Mouse (Mus musculus) stomach, embryonic 14.5 days (tissue): ENCODE data around the gene Cct2. TPM values are rescaled to one million over a fixed set of nuclear protein-coding genes. Genes with fewer than 3 reads are reported as not detected.
A peak's percentile ranks its signal among the peaks of the same experiment; 100 is the strongest.

ENCODE experiments used
- ATAC-seq: fragments of 200-750 bp; cut with Nextera tagmentation; 2 replicates; pipeline ENCODE4 v1.8.0; 2017; ENCODE audit warnings: low read depth, moderate TSS enrichment; ENCODE audit not compliant: insufficient number of reproducible peaks, insufficient read depth, low FRiP score
- H3K27ac ChIP-seq: fragments of 300-500 bp; sonication (generic); 2 replicates; pipeline ENCODE4 v1.5.1; 2014; ENCODE audit warnings: mild to moderate bottlenecking, low read length, moderate library complexity, mixed read lengths
- H3K27me3 ChIP-seq: fragments of 300-500 bp; sonication (generic); 2 replicates; pipeline ENCODE4 v1.6.1; 2014; ENCODE audit warnings: low read length, control low read depth, mixed read lengths; ENCODE audit not compliant: control insufficient read depth, insufficient read depth
- H3K36me3 ChIP-seq: fragments of 300-500 bp; sonication (generic); 2 replicates; pipeline ENCODE4 v1.6.1; 2014; ENCODE audit warnings: mild to moderate bottlenecking, control low read depth, low read length, moderate library complexity, mixed read lengths; ENCODE audit not compliant: control insufficient read depth, insufficient read depth
- H3K4me1 ChIP-seq: fragments of 300-500 bp; sonication (generic); 2 replicates; pipeline ENCODE4 v1.6.1; 2014; ENCODE audit warnings: low read length, control low read depth, mixed read lengths; ENCODE audit not compliant: control insufficient read depth, insufficient read depth
- H3K4me2 ChIP-seq: fragments of 300-500 bp; sonication (generic); replicated peaks from 2 replicates; pipeline ENCODE4 v1.6.1; 2014; ENCODE audit warnings: low read depth, low read length, control low read depth
- H3K4me3 ChIP-seq: fragments of 300-500 bp; sonication (generic); 2 replicates; pipeline ENCODE4 v1.5.1; 2014; ENCODE audit warnings: low read depth, low read length, control low read depth
- H3K9ac ChIP-seq: fragments of 300-500 bp; sonication (generic); replicated peaks from 2 replicates; pipeline ENCODE4 v1.6.1; 2014; ENCODE audit warnings: low read depth, mild to moderate bottlenecking, control low read depth, low read length, moderate library complexity, mixed read lengths
- H3K9me3 ChIP-seq: fragments of 300-500 bp; sonication (generic); 2 replicates; pipeline ENCODE4 v1.6.1; 2016; ENCODE audit warnings: low read depth, low read length, control low read depth; ENCODE audit not compliant: control insufficient read depth
- WGBS: fragments of 180-500 bp; shearing (Covaris S2); extraction: QIAGEN DNeasy Blood & Tissue Kit; methylation state at CpG from one replicate; pipeline ENCODE4 v1.1.7; 2014; 5-methylcytosine and 5-hydroxymethylcytosine counted together
- polyA plus RNA-seq: library from polyadenylated mRNA; unstranded; fragments of >200 nt; fragmentation: Nextera tagmentation; extraction: Ambion mirVana; gene quantifications from 2 replicates; pipeline ENCODE4 v1.2.1, GENCODE M21; 2014

The Cct2 gene
- 227 and 238 TPM in 2 replicates for polyA plus RNA-seq

DNA sequence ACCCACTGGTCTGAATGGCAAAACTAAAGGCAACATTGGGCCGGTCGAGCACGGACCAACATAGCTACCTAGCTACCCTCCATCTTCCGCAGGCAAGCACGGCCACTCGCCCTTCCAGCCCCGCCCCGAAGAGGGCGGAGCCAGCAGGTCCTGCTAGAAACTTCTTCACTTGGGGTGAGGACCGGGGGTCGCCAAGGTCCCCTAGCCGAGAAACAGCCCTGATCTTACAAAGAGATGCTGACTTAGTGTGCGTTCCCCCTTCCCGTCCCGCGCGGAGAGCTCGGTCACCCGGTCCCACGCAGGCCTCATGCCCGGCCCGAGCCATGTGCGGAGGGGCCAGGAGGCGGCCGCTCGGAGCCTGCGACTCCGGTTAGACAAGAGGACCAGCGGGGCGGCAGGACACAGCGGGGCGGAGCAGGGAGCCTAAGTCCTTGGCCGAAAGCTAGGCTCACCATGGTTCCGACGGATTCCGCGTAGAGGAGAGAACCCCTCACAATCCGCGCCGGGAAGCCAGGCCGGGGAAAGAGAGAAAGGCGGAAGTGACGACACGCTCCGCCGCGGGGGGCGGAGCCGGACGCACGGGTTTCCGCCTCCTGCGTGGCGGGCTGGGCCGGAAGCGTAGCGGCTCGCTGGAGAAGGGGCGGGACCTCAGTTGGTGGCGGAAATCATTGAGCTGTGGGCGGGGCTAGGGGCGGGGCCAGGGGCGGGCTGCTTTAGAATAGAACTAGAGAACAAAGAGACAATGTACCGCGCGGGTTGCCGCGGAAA is at the start of gene Cct2:
Cct2 (minus strand) TSS at position 561 of the 768 bp plus-strand sequence.
- WGBS, result under 1% methylated on average over 67 of the region's 68 CpGs
- H3K27me3 ChIP-seq, result no peaks in the 10 kb centered on the region
- no peaks in the 10 kb centered on the region for H3K9me3 ChIP-seq
- H3K4me2 ChIP-seq, result peak within 1 kb of the TSS; percentile 92
- H3K9ac ChIP-seq, result peak within 1 kb of the TSS; percentile 69
- H3K36me3 ChIP-seq, result peaks cover 34% of the 10 kb centered on the region
- H3K4me1 ChIP-seq, result no peaks in the 10 kb centered on the region
- H3K27ac ChIP-seq, result peak within 1 kb of the TSS; percentile 93
- peak within 1 kb of the TSS; percentile 95 for H3K4me3 ChIP-seq
- peak; percentile 94 for ATAC-seq

DNA sequence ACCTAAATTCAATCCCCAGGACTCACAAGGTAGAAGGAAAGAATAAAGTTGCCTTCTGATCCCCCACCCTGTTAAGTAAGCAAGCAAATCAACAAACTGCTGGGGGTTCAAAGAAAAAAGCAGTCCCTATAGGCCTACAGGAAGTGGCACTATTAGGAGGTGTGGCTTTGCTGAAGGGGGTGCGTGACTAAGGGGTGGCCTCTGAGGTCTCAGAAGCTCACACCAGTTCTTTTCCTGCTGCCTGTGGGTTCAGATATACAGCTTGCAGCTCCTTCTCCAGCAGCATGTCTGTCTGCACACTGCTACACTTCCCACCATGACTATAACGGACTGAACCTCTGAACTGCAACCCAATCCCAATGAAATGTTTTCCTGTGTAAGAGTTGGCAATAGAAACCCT is 48.9 kb upstream of the Cct2 start:
- no peaks in the 10 kb centered on the region for H3K9me3 ChIP-seq
- peaks cover 12% of the 10 kb centered on the region; the same call in 1 of the 2 replicates for H3K4me1 ChIP-seq
- WGBS, result 39% methylated on average over 2 of the region's 2 CpGs
- no peak overlapping the region for H3K9ac ChIP-seq
- ATAC-seq, result no peak
- no peak overlapping the region for H3K4me2 ChIP-seq
- no peak overlapping the region; the same call in 1 of the 2 replicates for H3K27ac ChIP-seq
- no peak overlapping the region for H3K4me3 ChIP-seq
- H3K36me3 ChIP-seq, result no peaks in the 10 kb centered on the region
- H3K27me3 ChIP-seq, result no peaks in the 10 kb centered on the region

DNA sequence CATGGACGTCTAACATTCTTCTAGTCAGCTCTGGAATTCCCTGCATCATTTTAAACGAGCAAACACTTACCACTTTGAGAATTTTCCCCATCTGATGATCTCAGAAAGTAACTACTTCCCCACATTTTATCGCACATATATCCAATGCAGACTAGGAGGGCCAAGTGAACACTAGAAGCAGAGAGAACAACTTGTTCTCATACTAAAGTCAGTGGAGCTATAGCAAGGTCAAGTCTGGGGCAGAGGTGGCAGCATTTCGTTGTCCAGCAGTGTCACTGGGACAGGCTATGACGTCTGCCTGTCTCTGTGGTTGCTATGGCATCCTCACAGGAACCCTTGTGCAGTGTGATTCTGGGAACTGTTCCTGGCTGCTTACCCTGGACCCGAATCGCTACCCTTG is 47.8 kb upstream of the Cct2 start:
- H3K4me3 ChIP-seq, result no peak overlapping the region
- H3K9ac ChIP-seq, result no peak overlapping the region
- peaks cover 15% of the 10 kb centered on the region; the same call in 1 of the 2 replicates for H3K4me1 ChIP-seq
- H3K36me3 ChIP-seq, result no peaks in the 10 kb centered on the region
- H3K4me2 ChIP-seq, result no peak overlapping the region
- 74% methylated on average over 7 of the region's 7 CpGs for WGBS
- no peaks in the 10 kb centered on the region for H3K27me3 ChIP-seq
- no peak for ATAC-seq
- H3K27ac ChIP-seq, result no peak overlapping the region
- no peaks in the 10 kb centered on the region for H3K9me3 ChIP-seq

DNA sequence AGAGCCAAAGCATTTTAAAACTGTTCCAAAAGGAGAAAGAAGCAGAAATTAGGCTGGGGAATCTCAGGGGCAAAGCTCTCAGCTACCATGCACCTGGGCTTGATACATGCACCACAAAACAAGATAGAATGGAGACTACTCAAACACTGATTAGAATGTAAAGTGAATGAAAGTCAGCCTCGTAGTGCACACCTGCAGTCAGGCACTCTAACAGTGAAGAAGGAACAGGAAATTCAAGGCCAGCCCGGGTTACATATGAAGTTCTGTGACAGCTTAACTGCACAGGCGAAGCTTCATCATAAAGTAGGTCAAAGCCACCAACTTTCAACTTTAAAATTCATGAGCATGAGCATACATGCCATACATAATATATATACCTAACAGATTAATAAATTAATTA is 46.7 kb upstream of the Cct2 start:
- H3K4me1 ChIP-seq, result peaks cover 14% of the 10 kb centered on the region; the same call in 1 of the 2 replicates
- H3K36me3 ChIP-seq, result no peaks in the 10 kb centered on the region
- H3K27ac ChIP-seq, result no peak overlapping the region
- no peaks in the 10 kb centered on the region for H3K27me3 ChIP-seq
- 48% methylated on average over 3 of the region's 3 CpGs for WGBS
- H3K4me3 ChIP-seq, result no peak overlapping the region
- H3K9me3 ChIP-seq, result no peaks in the 10 kb centered on the region
- no peak overlapping the region for H3K9ac ChIP-seq
- ATAC-seq, result no peak
- H3K4me2 ChIP-seq, result no peak overlapping the region

DNA sequence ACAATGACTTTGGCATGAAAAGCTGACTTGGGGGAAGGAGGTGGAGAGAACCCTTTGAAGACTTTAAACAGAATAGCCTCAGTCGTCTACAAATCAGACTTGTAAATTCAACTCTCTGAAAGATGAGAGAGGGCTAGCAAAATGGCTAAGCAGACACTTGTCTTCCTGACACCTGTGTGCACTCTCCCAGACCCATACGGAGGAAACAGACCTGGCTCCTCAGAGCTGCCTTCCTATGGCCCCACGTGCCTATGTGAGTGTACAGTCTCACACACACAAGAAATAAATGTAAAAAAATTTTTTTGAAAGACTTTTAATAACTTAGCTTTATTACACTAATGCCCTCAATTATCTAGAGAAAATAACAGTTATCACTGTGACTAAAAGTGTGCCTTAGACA is 43.1 kb upstream of the Cct2 start:
- Histone ChIP-seq H3K4me2 (no peak overlapping the region), H3K27me3 (no peaks in the 10 kb centered on the region), H3K9me3 (no peaks in the 10 kb centered on the region), H3K4me1 (peaks cover 21% of the 10 kb centered on the region; the same call in 1 of the 2 replicates), H3K9ac (no peak overlapping the region), H3K27ac (no peak overlapping the region), H3K36me3 (no peaks in the 10 kb centered on the region), H3K4me3 (no peak overlapping the region)
- ATAC-seq, result no peak
- 12% methylated on average over 3 of the region's 3 CpGs for WGBS

DNA sequence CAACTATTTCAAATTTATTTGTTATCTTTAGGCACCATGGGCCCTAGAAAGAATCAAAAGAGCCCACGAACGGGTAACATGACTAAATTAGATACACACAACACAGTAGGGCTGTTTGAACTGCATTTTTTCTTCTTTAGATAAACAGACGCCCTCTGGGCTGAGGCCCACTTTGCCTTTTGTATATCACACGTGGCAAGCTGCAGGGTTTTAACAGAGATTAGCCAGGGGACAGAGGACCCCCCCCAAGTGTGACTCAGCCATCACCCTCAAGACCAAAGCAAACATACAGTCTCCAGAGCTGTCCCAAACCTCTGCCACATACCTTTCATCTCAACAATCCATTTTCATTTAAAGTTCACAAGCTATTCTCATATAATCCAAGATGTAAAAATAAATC is 42.6 kb upstream of the Cct2 start:
- Histone ChIP-seq H3K4me1 (peaks cover 21% of the 10 kb centered on the region; the same call in 1 of the 2 replicates), H3K9me3 (no peaks in the 10 kb centered on the region), H3K9ac (no peak overlapping the region), H3K4me2 (no peak overlapping the region), H3K27me3 (no peaks in the 10 kb centered on the region), H3K4me3 (no peak overlapping the region), H3K27ac (no peak overlapping the region), H3K36me3 (no peaks in the 10 kb centered on the region)
- 7% methylated on average over 4 of the region's 4 CpGs for WGBS
- peak; percentile 72 for ATAC-seq

DNA sequence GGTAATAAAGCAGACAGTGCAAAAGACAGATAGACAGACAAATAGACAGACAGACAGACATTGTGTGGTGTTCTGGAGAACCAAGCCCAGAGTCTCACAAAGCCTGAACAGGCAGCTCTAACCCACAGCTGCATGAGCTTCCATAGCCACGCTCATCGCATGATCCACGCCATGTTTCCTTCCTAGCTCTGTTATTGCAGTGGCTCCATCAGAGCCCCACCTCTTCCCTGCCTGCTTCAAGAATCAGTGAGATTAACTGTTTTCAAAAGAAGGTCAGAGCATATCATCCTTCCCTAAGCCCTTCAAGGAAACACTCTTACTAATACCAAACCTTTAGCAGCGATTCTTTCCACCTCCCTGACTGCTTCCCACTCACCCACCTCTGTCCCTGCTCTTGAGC is 41.4 kb upstream of the Cct2 start:
- WGBS, result 44% methylated on average over 4 of the region's 4 CpGs
- H3K27me3 ChIP-seq, result no peaks in the 10 kb centered on the region
- peaks cover 18% of the 10 kb centered on the region; the same call in 1 of the 2 replicates for H3K4me1 ChIP-seq
- H3K4me2 ChIP-seq, result no peak overlapping the region; the same call in 1 of the 2 replicates
- no peak for ATAC-seq
- 0 out of 2 replicates have a peak overlapping the region, but pooled peaks have one; percentile 1 for H3K27ac ChIP-seq
- no peaks in the 10 kb centered on the region; the same call in 1 of the 2 replicates for H3K36me3 ChIP-seq
- no peak overlapping the region for H3K9ac ChIP-seq
- H3K9me3 ChIP-seq, result no peaks in the 10 kb centered on the region
- no peak overlapping the region for H3K4me3 ChIP-seq

DNA sequence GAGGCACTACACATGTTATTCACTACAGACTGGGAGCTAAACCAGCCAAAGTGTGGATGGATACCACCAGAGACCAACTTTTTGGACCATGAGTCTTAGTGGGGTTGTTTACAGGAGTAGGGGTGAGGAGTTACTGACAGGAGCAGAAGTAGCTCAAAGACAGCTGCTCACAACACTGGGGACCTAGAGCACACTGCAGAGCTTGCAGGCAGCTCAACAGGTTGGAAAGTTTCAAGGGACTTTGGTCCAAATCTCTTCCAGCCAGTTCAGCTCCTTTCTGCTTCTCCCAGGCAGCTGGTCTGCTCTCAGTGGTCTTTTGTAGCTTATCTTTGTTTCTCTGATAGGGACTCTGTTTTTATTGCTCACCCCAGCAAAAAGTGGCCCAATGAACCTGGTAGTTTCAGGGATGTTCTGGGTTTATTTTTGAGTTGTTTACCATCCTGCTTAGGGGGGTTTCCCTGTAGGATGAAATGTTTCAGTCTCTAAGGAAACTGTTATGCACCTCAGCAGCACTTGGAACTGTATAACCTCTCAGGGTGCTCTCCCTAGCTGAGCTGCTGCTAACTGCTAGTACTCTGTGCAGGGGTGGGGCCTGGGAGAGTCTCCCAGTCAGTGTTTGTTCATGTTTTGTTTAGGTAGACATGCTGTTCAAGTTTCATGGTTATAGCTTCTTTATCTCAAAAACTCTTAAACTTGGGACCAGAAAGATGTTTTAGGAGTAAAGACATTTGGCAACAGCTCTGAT is 40.4 kb upstream of the Cct2 start:
- H3K4me2 ChIP-seq, result no peak overlapping the region
- H3K9me3 ChIP-seq, result no peaks in the 10 kb centered on the region
- no peaks in the 10 kb centered on the region; the same call in 1 of the 2 replicates for H3K36me3 ChIP-seq
- no peak overlapping the region for H3K4me3 ChIP-seq
- no peaks in the 10 kb centered on the region for H3K27me3 ChIP-seq
- H3K4me1 ChIP-seq, result peaks cover 17% of the 10 kb centered on the region; the same call in 1 of the 2 replicates
- H3K9ac ChIP-seq, result no peak overlapping the region
- no peak for ATAC-seq
- H3K27ac ChIP-seq, result peak overlapping the region; percentile 40; the same call in 1 of the 2 replicates
